Mouse (Mus musculus) left cerebral cortex, adult 6 months (tissue): ENCODE measurements around the gene H2-Q10. TPM values are rescaled to one million over a fixed set of nuclear protein-coding genes. Genes with fewer than 3 reads are reported as not detected.

Experiments used
- long read RNA-seq, 2 experiments: library from polyadenylated mRNA; unstranded; transcript quantifications; one replicate each; pipeline ENCODE4 v2.0.0; 2019 to 2020
- polyA plus RNA-seq: library from polyadenylated mRNA; unstranded; fragments of <200 nt; fragmentation: Nextera tagmentation; gene quantifications from 2 replicates; pipeline ENCODE4 v1.2.3, GENCODE M21; 2021

Gene H2-Q10
- polyA plus RNA-seq = 0.18 and 0.22 TPM in 2 replicates
- long read RNA-seq, experiment 1 = 0 reads
- long read RNA-seq, experiment 2 = 0 reads

GRCm38 (mm10) chr17:35469842-35470751 lies at the start of gene H2-Q10:
Gene H2-Q10 (plus strand): TSS chr17:35470089.

GRCm38 (mm10) chr17:35424624-35425416 lies 45.1 kb upstream of the H2-Q10 start, which contains the start of gene H2-Q6:
Gene H2-Q6 (plus strand): TSS chr17:35424850.

GRCm38 (mm10) chr17:35438885-35439284 lies 31.0 kb upstream of the H2-Q10 start, which contains the start of gene H2-Q7:
Gene H2-Q7 (plus strand): TSS chr17:35439155.

GRCm38 (mm10) chr17:35505776-35506175 lies 35.9 kb downstream of the H2-Q10 start, which contains the start of gene Pou5f1:
Gene Pou5f1 (plus strand): TSS chr17:35506018.

GRCm38 (mm10) chr17:35516652-35517500 lies 47.0 kb downstream of the H2-Q10 start, which contains the start of the genes Tcf19 and Cchcr1:
Gene Tcf19 (minus strand): TSS chr17:35516824.
Gene Cchcr1 (plus strand): TSS chr17:35517100.

Other genes with a start within 250 kb of the H2-Q10 start
- not detected in 2 replicates for gene Gm16181, start 249.3 kb upstream of the H2-Q10 start, polyA plus RNA-seq
- 636 and 753 TPM in 2 replicates for gene Atp6v1g2, start 236.4 kb upstream of the H2-Q10 start, polyA plus RNA-seq
- 8.9 and 9.3 TPM in 2 replicates for gene Nfkbil1, start 234.3 kb upstream of the H2-Q10 start, polyA plus RNA-seq
- 165 and 169 TPM in 2 replicates for gene Ddx39b, start 228.3 kb upstream of the H2-Q10 start, polyA plus RNA-seq
- 62.8 and 80.2 TPM in 2 replicates for gene H2-D1, start 207.4 kb upstream of the H2-Q10 start, polyA plus RNA-seq
- gene H2-Q1, start 149.7 kb upstream of the H2-Q10 start, polyA plus RNA-seq = 0.44 and 0.75 TPM in 2 replicates
- gene H2-Q2, start 127.8 kb upstream of the H2-Q10 start, polyA plus RNA-seq = 0.49 and 0.67 TPM in 2 replicates
- gene H2-Q4, start 90.5 kb upstream of the H2-Q10 start, polyA plus RNA-seq = 0.29 TPM in 1 of 2 replicates, not detected in the other
- gene H2-Q6, start 45.2 kb upstream of the H2-Q10 start, polyA plus RNA-seq = 1.5 and 1.7 TPM in 2 replicates
- 2.5 and 3.5 TPM in 2 replicates for gene H2-Q7, start 30.9 kb upstream of the H2-Q10 start, polyA plus RNA-seq
- not detected in 2 replicates for gene Pou5f1, start 35.9 kb downstream of the H2-Q10 start, polyA plus RNA-seq
- 12.5 and 13.0 TPM in 2 replicates for gene Tcf19, start 46.7 kb downstream of the H2-Q10 start, polyA plus RNA-seq
- gene Cchcr1, start 47.0 kb downstream of the H2-Q10 start, polyA plus RNA-seq = 1.8 and 2.2 TPM in 2 replicates
- not detected in 2 replicates for gene Psors1c2, start 63.1 kb downstream of the H2-Q10 start, polyA plus RNA-seq
- gene Cdsn, start 82.0 kb downstream of the H2-Q10 start, polyA plus RNA-seq = 1.3 and 1.6 TPM in 2 replicates
- not detected in 2 replicates for gene 2300002M23Rik, start 97.4 kb downstream of the H2-Q10 start, polyA plus RNA-seq
- gene Sfta2, start 131.5 kb downstream of the H2-Q10 start, polyA plus RNA-seq = not detected in 2 replicates
- not detected in 2 replicates for gene Gm9573, start 156.5 kb downstream of the H2-Q10 start, polyA plus RNA-seq
- not detected in 2 replicates for gene Mucl3, start 173.6 kb downstream of the H2-Q10 start, polyA plus RNA-seq
- 4.2 and 4.4 TPM in 2 replicates for gene Vars2, start 197.5 kb downstream of the H2-Q10 start, polyA plus RNA-seq
- gene Gtf2h4, start 203.7 kb downstream of the H2-Q10 start, polyA plus RNA-seq = 25.0 and 27.8 TPM in 2 replicates
- gene Ddr1, start 234.5 kb downstream of the H2-Q10 start, polyA plus RNA-seq = 10.2 and 39.0 TPM in 2 replicates